Mouse (Mus musculus) neural tube, embryonic 10.5 days (tissue): Measurements from ENCODE around the gene Tmprss11c.
"Not testable (repeated sequence)": the region's sequence is repeated elsewhere in the genome, so short reads cannot be mapped to it uniquely, and the experiment has no call there.

Experiments
- DNase-seq: peaks from one replicate; pipeline ENCODE4 v3.0.0-alpha.2; 2017; ENCODE audit warnings: low spot score; ENCODE audit errors: extremely low spot score

The Tmprss11c gene

DNA sequence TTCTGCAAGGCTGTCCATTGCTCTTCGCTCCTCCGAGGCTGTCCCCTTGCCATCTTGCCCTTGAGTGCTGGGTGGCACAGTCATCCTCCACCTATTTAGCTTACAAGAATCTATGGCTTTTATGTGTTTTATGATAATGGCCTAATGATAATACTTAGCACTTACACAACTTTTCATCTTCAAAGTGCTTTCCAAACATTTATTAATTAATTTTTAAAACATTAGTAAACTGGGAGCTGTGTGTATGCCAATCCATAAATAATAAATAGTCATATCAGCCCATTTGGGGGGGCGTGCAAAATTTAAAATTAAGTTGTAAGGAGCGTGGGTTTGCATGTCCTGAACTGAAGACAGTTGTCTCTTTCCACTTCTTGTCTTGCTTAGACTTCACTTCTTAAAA lies at the start of gene Tmprss11c:
Tmprss11c (minus strand) TSS at position 101 of the 400 bp plus-strand sequence.
- no peak for DNase-seq

DNA sequence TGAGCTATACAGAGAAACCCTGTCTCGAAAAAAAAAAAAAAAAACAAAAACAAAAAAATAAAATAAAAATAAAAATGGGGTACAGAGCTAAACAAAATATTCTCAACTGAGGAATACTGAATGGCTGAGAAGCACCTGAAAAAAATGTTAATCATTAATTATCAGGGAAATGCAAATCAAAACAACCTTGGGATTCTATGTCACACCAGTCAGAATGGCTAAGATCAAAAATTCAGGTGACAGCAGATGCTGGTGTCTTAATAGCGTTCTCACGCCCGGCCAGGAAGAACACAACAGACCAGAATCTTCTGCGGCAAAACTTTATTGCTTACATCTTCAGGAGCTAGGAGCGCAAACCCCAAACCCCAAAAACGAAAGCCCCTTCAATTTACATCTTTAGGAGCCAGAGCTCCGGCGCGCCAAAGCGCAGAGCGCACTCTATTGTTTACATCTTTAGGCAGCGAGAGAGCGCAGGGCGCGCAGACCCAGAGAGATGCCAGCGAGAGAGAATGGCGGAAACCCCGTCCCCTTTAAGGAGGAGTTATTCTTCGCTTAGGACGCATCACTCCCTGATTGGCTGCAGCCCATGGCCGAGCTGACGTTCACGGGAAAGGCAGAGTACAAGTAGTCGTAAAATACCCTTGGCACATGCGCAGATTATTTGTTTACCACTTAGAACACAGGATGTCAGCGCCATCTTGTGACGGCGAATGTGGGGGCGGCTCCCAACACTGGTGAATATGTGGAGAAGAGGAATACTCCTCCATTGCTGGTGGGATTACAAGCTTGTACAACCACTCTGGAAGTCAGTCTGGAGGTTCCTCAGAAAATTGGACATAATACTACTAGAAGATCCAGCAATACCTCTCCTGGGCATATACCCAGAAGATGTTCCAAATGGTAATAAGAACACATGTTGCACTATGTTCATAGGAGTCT lies 29.2 kb upstream of the Tmprss11c start:
- DNase-seq, result not testable (repeated sequence)

DNA sequence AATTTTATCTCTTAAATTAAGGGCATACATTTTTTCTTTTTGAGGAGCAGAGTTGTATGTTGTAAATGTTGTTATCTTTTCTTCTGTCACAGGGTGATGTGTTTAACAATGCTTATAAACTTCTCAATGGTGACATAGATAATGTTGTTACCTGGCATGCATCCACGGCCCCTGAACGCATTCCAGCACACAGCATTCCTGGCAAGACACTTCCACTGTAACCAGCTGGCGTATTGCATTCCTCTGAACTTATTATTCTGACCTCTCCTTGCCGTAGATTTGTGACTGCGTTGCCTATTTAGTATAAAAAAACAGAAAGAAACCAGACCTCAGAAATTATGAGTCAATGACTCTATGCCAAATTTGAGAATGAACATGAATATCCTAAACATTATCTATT lies 17.0 kb upstream of the Tmprss11c start:
- no peak for DNase-seq

DNA sequence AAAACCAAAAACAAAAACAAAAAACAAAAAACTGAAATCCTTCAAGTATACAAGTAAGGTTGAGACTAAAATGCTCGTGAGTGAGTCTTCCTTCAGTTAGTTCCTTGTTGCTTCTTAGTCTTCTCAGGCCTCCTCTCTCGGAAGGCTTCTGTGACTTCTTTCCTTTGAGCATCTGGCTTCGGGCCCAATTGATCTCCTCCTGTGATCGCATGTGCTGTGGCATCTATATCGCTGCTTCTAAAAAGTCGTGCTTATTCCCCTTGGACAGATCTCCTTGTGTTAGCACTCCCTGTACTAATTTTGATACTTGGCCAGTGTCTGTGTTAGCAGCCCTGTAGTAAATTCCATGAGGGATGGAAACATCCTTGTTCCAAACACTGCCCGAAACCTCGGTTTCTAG lies 14.8 kb upstream of the Tmprss11c start:
- no peak for DNase-seq

DNA sequence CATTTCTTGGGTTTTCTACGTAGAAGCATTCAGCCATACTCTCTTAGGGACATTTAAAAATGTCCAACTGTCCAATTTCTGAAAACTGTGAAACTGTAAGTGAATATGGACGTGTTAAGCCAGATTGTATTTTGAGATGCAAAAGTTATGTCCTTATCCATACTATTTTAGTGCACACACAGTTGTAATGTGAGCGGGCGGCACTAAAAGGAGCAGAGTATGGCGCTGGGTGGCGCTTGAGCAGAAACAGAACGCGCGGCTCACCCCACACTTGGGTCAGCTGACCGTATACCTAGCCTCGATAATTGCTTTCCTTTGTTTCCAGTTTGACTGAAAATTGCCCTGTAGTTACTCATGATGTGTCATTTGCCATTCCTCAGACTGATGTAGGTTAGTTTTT lies 42.5 kb downstream of the Tmprss11c start:
- DNase-seq, result no peak

DNA sequence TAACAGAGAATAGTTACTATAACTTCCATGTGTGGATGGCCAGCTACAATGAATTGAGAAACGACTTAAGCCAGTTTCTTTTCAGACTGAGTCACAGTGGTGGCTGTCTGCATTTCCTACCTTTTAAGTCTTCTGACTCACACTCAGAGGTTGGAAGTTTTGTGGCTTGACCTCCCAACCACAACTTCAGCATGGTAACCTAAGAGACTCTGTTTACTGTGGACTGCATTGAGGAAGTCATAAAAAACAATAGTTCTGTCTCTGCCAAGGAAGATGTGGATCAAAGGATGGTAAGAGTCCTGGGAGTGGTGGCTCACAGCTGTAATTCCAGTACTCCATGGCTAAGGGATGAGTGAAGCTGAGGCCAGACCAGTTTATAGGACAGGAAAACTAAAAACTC lies 44.2 kb downstream of the Tmprss11c start:
- no peak for DNase-seq

DNA sequence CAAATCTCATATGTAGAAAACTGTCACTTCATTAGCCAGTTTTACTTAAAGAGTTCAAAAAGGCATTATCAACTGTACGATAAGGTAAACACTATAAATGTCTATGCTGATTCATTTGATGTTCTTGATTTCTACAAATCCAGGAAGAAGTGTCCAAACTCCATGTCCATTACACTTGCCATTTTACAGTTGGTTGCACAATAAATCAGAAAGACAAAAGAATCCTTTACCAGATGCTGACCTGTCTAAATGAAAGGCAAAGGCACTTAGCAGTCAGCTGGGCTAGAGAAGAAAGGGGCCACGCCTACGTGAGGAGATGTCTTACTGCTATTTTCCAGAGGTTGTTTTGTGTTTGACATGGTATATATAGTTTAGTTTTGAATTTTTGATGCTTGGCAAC lies 44.8 kb downstream of the Tmprss11c start:
- DNase-seq, result no peak

DNA sequence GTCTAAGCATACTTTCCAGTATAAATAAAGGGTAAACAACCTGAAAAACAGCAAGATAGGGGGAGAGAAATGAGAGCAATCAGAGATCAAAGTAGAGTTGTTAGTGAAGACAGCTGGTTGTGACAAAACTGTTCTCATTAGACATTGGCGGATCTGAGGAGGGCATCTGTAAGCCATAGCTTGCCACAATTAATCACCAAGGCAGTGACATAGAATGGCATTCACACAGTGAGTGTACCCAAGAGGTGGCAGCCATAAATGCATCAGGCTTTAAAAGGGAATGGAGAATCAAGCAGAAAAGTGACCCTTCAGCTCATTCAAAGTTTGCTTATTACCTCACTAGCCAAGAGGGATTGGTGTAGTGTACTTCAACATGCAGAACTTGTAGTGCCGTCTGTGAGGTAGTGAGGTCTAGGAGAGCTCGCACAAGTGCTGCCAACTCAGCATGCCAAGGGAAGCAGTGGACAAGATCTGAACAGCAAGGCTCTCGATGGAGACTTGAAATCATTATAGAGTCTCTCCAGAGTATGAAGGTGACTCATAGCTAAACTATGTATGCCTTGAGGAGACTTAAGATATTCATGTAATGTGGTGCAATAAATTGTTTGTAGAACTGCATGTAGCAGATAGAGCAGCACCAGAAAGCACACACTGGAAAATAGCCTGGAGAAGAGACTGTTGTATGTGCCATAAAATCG lies 61.8 kb downstream of the Tmprss11c start:
- no peak for DNase-seq

DNA sequence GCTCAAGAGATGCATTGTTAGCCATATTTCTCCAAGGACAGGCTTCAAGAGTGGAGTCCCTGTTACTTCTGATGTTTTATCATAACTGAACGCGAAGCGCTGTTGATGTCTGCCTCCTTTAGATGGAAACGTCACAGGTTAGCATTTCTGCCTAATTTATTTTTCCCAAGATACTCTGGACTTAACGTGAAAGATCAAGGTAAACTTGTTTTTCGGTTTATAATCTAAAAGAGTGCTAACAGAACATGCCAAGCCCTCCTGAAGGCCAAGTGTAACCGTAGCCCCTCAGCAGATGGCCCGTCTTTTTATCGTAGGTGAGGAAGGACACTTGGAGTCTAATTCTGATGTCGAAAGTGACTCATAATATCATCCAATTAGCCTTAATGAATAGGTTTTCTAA lies 91.3 kb downstream of the Tmprss11c start, which contains the start of gene Gnrhr:
Gnrhr (minus strand) TSS at position 101 of the 400 bp plus-strand sequence.
- no peak for DNase-seq

DNA sequence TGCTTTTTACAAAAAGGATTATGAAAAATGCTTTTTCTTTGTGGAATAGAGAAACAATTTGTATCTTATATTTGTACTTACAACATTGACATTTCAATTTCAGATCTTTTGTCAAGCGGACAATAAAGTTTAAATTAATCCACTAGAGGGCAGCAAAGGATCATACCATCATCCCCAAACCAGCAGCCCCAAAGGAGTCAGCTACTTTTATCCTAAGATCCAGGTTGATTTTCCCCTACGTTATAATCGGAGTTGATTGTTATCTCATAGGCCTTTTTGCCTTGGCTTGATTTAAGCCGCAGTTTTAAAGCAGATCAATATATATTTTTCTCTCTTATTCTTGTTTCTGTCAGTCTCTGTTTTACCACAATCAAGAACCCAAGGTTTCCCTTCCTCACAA lies 97.8 kb downstream of the Tmprss11c start:
- DNase-seq, result no peak

DNA sequence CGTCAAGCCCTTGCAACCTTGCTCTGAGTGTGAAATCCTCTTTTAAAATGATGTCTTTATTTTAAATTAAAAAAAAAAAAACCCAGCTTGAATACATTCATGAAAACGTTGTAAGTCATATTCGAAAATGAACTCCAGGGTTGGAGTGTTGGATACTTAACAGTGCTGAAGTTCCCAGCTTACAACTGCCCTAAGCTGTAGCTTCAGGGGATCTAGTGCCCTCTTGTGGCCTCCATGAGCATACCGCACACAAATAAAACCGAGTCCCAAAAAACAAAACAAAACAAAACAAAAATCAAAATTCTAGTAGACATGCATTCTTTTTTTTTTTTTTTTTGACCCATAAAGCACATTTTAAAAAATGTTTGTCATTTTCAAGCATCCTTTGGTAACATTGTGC lies 98.3 kb downstream of the Tmprss11c start:
- no peak for DNase-seq

DNA sequence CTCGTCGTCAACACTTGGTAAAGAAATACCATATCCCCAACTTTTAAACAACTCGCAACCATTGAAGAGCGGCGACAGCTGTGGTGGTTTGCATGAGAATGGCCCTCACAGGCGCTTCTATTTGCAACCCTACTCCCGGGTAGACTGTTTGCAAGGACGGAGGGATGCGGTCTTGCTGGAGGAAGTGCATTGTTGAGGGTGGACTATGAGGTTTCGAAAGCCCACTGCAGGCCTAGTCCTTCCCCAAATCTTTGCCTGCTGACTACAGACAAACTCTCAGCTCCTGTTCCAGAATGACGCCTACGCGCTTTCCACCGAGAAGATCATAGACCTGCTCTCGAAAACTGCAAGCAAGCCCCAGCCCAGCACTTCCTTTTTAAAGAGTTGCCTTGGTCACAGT lies 98.8 kb downstream of the Tmprss11c start:
- no peak for DNase-seq

DNA sequence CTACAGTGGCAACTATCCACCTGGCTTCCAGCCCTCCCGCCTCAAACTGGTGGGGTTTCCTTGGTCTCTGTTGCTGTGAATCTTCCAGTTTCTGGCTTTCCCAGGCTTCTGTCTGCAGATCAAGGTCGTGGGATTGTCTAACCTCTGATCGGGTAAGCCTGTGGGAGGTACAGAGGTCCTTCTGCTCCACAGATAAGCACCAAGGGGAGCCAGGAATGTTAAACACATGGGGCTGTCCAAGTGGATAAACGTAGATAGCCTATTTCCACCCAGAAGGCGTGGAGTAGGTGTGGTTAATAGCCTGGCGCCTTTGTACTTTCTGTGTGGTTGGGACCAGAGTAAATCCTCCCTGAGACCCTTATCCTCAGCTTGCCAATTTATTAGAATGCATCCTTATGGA lies 101.7 kb downstream of the Tmprss11c start:
- no peak for DNase-seq
